Mouse (Mus musculus): ENCODE measurements around the gene Gm5134.
"Not testable (repeated sequence)": the region's sequence is repeated elsewhere in the genome, so short reads cannot be mapped to it uniquely, and the experiment has no call there.

Gm5134 gene

GRCm38 (mm10) chr10:75940520-75940919 is 13.8 kb upstream of the Gm5134 start, which contains the start of gene Gm867:
Gene Gm867, minus strand, starts transcription at chr10:75940672.
- DNase-seq = no peak

- no peak for DNase-seq
Measured at GRCm38 (mm10) chr10:75941042-75941824, 13.1 kb upstream of the Gm5134 start.

- DNase-seq = no peak
Measured at GRCm38 (mm10) chr10:75942736-75943477, 11.4 kb upstream of the Gm5134 start, which contains the start of gene Vpreb3. Gene Vpreb3, plus strand, starts transcription at chr10:75943057.

DNA sequence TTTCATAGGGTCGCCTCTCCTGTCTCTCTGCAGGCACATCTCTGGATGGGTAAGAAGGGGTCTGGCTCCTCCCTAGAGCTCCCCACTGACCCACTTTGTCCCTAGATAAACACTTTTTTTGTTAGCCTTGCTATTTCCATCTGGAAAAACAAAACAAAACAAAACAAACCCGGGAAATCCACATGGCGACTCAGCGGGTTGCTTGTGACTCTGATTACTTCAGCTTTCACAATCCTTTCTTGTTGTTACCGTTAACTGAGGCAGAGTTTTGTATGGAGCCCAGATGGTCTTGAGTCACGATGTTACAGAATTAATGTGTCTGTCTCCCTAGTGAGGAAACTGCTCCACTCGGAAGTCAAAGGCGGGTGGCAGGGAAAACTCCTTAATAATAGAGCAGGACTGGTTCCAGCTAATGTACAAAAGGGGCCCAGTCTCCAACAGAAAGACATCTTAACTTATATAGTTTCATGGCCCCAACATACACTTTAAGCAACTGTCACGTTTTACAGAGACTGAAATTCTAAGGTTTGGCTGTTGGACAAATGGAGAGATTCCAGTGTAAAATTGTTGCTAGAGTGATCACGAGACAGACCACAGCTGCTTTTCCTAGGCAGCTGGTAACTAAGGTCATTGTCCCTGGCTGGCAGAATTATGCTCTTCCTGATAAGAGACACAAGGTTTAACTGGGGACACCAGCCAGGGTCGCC is 10.1 kb upstream of the Gm5134 start:
- DNase-seq = no peak

GRCm38 (mm10) chr10:75945213-75945612 is 9.1 kb upstream of the Gm5134 start:
- DNase-seq = no peak

GRCm38 (mm10) chr10:75945896-75946295 is 8.4 kb upstream of the Gm5134 start:
- DNase-seq = peak; percentile 62 to 79

GRCm38 (mm10) chr10:75948079-75948478 is 6.2 kb upstream of the Gm5134 start:
- DNase-seq = no peak

DNA sequence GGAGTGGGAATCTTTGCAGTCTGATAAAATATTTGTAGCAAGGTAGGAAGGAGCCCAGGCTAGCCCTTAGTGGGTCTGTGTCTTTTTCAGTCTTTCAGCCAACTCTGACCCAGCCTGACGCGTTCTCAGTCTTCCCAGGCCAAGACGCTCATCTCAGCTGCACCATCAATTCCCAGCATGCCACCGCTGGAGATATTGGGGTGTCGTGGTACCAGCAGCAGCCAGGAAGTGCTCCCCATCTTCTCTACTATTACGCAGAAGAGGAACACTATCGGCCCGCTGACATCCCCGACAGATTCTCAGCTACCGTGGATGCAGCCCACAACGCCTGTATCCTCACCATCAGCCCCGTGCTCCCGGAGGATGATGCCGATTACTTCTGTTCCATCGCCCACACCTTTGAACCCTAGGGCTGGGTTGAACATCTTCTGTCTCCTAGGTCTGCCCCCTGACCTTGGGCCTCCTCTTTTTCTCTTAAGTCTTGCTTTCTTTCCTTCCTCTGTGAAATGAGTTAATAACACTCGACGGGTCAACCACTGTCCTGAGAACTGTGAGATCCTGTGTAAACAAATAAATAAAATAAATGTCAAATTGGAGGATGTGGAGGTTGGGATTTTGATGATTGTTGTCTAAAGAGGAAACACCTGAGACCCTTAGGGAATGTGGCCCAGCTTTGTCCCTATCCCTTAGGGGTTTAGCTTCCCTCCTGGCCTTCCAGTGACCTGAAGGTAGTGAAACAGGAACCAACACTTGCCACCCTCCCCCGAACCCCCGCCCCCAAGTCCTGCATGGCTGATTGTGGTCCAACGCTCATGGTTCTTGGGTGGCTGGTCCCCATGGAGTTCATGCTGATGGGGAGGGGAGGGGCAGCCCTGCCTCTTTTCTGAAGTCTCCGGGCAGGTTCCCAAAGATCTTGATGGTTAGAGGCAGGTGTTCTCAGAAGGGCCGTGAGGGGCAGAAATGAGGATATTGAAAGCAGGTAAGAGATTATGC is 5.0 kb upstream of the Gm5134 start:
- DNase-seq = no peak

- peak in 1 of 2 experiments; percentile 59 for DNase-seq
Measured at GRCm38 (mm10) chr10:75950791-75951210, 3.5 kb upstream of the Gm5134 start.

- DNase-seq = peak in 1 of 2 experiments; percentile 43
Measured at GRCm38 (mm10) chr10:75951424-75952050, 2.8 kb upstream of the Gm5134 start.

DNA sequence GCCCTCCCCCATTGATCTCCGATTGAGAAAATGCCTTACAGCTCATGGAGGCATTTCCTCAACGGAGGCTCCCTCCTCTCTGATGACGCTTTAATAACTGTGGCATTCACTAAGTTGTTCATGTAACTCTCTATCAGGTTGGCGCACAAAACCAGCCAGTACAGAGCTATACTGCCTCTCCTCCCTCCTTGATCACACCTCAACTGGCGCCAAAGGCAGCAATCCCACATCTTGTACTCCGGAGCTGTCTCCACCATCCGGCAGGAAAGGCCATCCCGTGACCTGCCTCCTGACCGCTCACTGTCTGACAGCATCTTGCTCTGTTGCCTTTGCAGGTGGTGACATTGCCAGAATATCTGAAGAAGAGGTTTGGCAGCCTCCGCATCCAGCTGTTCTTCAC is 19.5 kb downstream of the Gm5134 start:
- DNase-seq = no peak

GRCm38 (mm10) chr10:75975216-75975615 is 20.9 kb downstream of the Gm5134 start:
- DNase-seq = peak in 1 of 2 experiments; percentile 25

DNA sequence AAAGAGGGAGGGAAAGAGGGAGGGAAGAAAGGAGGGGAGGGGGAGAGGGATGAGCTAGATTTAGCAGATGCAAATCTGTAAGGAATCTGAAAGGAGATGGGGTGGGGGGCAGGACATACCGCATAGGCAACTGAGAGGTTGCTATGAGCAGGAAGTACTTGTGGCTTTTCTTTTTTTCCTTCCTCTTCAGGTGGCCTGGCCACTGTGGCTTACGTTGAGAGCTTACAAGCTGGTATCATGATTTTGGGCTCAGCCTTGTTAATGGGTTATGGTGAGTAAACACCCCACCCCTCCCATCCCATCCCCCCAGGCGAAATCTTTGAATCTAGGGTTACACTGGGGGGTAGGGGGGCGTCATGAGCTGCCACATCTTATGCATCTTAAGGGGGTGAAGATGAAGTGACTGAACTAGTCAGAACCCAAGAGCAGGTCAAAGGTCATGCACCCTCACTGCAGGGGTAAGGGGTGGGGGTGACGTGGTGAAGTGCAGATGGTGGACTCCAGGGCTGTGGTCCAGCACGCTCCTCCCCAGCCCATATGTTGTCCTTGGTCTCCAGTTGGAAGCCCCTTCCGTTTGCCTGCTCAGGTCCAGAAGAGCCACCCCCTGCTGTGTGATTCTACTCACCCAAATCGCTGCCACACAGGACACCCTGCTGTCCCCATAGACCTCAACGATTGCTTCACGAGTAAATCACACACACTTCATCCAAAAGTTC is 24.0 kb downstream of the Gm5134 start:
- DNase-seq = peak in 1 of 2 experiments; percentile 43

- no peak for DNase-seq
Measured at GRCm38 (mm10) chr10:75978835-75979157, 24.5 kb downstream of the Gm5134 start.

DNA sequence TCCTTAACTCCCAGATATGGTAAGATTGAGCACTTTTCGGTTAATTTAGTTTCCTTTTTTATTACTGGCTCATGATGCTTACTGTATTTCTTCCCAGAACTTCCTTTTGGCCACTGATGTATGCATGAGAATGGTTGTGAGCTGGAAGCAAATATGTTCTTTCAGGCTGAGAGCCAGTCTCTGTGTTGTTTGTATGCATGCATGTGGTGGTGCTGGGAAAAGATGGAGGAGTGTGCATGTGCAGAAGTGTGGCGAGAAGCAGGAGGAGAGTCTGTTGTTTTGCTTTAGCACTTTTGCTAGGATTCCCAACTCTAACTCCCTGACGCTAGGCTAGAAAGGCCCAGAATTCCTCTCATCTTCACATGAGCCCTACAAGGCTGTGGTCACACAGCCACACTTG is 25.1 kb downstream of the Gm5134 start:
- DNase-seq = no peak

DNA sequence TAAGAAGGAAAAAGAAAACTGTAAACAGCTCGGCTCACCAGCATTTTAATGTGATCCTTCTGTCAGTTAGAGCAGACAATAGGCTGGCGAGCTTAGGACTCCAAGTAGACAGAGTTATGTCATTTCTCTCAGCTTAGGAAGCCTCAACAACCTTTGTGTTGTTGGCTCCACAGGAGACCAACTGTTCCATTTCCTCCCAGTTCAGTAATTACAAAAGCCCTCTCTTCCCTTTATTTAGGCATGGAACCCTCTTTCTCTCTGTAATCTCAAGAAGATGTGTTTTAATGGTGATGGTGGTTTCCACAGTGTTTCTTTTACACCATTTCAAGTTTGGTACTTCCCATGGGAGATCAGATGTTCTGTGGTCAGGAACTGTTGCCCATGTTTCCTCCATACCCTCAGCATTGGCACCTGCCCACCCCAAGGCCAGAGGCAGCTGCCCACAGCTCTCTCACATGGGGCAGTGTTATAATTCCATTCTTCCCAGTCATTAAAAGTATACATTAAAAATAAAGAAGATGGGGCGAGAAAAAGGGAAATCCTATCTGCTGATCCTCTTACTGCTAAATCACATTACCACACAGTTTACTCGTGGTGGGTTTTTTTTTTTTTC is 36.2 kb downstream of the Gm5134 start:
- DNase-seq = no peak

DNA sequence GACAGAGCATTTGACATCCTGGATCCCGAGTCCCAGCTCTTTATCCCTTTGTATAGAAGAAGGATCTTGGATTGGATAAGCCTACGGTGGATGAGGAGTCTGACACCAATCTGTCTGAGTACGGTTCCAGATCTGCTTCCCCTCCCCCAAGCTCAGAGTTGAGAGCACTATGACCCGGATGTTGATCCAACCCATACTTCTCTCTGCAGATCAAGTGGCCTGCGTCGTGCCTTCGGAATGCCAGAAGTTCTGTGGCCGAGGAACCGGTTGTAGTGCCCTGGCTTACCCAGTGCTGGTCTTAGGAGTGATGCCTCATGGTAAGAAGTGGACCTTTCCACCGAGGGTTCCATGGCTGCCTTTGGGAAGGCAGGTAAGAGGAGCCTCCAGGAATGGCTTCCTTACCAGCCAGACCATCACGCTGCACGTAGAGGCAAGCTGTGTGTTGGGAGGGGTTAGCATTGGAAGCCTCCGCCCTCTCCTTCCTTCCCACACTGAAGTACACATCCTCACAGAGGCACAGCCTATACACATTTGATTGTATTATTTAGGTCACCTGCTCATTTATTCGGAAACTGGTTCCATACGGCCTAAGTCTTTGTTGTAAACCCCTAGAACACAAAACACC is 39.4 kb downstream of the Gm5134 start:
- no peak for DNase-seq

DNA sequence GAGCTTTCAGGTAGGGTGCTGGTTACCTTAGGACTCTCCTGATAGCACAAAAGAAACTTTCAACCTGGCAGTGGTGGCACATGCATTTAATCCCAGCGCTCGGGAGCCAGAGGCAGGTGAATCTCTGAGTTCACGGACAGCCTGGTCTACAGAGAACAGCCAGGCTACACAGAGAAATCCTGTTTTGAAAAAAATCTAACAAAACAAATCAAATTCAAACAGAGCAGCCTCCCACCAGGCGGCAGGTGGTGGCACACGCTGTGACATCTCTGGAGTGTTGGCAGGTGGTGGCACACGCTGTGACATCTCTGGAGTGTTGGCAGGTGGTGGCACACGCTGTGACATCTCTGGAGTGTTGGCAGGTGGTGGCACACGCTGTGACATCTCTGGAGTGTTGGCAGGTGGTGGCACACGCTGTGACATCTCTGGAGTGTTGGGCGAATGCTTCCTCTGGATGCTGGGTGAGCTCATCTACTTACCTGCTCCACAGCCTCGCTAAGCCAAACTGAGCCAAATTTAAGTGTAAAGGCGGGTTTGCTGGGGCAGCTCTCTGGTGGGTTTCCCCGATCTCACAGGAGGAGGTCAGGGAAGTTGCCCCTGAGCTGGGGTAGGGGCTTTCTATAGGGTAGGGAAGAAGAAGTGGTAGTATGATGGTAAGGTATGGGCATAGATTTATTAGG is 40.4 kb downstream of the Gm5134 start:
- not testable (repeated sequence) for DNase-seq

DNA sequence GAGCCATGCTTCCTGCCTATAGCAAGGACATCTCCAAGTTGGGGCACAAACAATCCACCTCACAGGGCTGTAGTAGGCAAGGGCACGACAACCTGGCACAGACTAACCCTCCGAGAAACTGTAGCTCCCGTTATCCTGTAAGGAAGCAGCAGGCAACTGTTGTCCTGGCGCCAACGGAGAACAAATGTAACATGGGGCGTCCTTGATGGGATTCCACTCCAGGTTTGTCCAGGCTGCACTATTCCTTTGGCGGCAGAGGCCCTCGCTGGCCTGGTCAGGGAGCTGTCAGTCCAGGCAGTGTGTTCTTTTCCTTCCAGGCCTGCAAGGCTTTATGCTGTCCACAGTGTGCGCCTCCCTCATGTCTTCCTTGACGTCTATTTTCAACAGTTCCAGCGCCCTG is 41.1 kb downstream of the Gm5134 start:
- DNase-seq = no peak
